Mouse (Mus musculus) frontal cortex, postnatal 10 days (tissue): ENCODE results near the gene Rec8.

Experiments used
- DNase-seq, 2 experiments: peaks; one replicate each; pipeline ENCODE4 v3.0.0; 2022; ENCODE audit warnings: low spot score in 2 of 2, mixed read lengths in 1 of 2

Gene Rec8

DNA sequence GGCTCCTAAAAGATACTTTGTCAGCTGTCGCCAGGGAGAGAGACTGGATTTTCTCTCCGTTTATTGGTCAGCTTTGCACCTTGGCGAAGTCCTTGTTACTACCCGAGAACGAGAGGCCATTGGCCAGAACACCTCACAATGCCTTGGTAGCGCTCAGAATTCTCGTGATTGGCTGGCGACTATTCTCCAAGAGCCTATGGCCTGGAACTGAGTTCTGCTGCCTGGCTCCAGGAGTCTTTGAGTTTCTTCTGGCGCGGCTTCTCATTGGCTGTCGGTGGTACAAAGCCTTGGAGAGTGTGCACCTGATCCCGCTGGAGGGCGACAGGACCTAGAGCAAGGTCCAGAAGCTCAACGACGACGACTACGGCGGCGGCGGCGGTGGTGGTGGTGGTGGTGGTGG is at the start of gene Rec8:
TSS of gene Rec8 (plus strand) at position 216 of the 400 bp plus-strand sequence.
- no peak for DNase-seq

DNA sequence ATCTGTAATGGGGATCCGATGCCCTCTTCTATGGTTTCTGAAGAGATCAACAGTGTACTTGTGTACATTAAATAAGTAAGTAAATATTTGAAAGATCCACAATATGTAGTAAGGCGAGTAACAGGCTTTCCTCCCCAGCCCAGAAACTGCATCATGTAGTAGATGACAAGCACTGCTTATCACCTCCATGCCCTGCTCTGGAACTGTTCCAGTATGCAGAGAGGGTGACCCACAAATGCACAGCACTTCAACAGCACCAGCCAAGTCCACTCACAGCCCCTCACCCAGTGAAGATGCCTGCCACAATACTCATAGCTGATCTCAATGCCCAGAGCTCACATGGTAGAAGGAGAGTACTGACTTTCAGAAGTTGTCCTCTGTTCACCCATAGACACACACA is 47.2 kb upstream of the Rec8 start:
- DNase-seq, result no peak

DNA sequence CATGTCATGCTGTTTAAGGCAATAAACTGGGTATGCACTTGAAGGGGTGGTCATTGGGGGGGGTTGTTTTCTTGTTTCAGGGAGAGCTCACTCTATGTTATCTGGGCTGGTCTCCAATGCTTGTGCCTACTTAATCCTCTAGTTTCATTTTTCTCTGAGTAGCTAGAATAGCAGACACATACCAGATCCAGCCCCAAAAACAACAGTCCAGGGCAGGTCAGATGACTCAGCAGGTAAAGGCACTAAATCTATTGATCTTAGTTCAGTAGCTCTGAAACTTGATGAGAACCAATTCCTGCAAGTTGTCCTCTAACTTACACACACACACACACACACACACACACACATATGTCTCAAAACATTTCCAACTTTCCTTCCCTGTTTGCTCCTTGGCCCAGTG is 46.1 kb upstream of the Rec8 start:
- no peak for DNase-seq

DNA sequence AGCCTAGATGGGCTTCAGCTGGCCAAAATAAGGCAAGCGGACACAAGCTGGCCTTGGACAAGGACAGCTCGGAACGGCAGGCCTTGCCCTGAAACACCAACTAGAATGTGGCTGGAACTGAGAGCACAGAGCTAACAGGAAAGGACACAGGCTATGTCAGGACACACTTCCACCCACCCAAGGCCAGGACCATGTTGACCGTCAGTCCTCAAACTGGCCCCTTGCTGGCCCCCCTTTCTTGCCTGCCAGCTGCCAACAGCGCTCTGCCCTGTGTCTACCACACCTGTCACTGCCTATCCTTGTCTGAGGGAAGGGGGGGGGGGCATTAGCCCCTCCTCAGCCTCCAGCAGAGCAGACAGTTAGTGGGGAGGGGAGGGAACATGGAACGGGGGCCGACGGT is 42.5 kb upstream of the Rec8 start, which contains the start of gene Fitm1:
TSS of gene Fitm1 (plus strand) at position 316 of the 400 bp plus-strand sequence.
- DNase-seq, result no peak

DNA sequence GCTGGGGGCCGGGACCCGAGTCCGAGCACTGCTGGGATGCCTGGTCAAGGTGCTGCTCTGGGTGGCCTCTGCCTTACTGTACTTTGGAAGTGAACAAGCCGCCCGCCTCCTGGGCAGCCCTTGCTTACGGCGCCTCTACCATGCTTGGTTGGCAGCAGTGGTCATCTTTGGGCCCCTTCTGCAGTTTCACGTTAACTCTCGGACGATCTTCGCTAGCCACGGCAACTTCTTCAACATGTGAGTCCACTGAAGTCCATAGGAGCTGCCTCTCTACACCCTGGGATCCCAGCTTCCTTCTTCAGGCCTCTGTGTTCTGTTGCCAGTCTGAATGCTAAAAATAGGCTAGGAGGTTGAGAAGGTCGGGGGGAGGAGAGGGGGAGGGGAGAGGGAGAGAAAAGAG is 42.1 kb upstream of the Rec8 start:
- DNase-seq, result no peak

DNA sequence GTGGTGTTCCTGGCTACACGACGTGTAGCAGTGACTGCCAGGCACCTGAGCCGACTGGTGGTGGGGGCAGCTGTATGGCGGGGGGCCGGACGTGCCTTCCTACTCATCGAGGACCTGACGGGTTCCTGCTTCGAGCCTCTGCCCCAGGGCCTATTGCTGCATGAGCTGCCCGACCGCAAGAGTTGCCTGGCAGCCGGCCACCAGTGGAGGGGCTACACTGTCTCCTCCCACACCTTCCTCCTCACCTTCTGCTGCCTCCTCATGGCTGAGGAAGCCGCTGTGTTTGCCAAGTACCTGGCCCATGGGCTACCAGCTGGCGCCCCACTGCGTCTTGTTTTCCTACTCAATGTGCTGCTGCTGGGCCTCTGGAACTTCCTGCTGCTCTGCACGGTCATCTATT is 41.5 kb upstream of the Rec8 start:
- no peak for DNase-seq

DNA sequence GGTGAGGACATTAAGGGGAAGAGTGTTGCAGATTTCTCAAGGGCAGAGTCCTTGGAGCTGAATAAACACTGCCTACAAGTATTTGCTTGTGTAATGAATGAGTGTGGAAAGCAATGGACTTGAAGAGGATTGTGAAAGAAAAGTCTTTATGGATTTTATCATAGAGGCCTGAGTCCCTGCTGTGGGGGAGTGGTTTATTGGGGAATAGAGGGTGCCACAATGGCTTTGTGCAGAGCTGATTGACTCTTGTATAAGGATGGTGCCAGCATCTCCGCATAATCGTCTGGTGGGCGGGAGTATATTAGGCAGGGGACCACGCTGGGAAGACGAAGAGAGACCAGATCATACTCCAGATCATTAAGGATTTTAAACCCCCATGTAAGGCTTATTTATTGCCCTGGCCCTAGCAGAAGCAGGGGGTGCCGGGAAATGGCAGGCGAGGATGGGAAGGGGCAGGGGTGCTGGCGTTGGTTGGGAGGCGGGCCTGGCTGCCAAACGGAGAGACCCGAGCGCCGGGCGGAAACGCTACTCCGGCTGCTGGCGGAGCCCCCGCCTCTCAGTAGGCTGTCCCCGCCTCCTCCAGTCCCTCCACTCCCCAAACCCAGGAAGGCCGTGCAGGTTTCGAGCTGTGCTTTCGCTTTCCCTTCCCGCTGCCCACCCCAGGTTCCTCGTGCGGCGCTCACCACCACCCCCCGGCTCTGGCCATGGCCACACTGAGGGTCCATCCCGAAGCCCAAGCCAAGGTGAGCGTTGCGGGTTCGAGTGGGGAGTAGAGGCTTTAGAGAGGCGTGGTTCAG is 39.8 kb upstream of the Rec8 start, which contains the start of gene Psme1:
TSS of gene Psme1 (plus strand) at position 253 of the 797 bp plus-strand sequence.
- peak; percentile 75 to 76 for DNase-seq

DNA sequence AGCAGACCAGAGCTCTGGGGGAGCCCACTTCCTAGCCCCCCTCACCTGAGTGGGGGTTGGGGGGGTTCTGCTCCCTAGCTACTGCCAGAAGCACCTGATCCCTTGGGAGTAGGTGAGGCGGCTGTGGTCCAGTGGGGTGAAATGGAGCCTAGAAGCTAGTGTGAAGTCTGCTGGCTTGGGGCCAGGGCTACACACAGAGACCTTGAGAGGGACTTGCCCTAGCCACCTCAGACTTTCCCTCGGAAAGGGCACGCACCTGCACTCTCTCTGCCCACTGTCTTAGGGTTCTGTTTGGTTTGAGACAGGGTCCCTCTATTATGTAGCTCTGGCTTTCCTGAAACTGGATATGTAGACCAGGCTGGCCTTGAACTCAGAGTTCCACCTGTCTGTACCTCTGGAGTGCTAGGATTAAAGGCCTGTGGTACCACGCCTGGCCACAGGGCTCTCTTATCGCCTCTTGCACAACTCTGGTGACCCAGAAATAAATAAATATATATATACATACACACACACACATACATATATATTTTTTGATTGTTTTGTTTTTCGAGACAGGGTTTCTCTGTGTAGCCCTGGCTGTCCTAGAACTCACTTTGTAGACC is 39.1 kb upstream of the Rec8 start:
- peak; percentile 38 to 52 for DNase-seq

DNA sequence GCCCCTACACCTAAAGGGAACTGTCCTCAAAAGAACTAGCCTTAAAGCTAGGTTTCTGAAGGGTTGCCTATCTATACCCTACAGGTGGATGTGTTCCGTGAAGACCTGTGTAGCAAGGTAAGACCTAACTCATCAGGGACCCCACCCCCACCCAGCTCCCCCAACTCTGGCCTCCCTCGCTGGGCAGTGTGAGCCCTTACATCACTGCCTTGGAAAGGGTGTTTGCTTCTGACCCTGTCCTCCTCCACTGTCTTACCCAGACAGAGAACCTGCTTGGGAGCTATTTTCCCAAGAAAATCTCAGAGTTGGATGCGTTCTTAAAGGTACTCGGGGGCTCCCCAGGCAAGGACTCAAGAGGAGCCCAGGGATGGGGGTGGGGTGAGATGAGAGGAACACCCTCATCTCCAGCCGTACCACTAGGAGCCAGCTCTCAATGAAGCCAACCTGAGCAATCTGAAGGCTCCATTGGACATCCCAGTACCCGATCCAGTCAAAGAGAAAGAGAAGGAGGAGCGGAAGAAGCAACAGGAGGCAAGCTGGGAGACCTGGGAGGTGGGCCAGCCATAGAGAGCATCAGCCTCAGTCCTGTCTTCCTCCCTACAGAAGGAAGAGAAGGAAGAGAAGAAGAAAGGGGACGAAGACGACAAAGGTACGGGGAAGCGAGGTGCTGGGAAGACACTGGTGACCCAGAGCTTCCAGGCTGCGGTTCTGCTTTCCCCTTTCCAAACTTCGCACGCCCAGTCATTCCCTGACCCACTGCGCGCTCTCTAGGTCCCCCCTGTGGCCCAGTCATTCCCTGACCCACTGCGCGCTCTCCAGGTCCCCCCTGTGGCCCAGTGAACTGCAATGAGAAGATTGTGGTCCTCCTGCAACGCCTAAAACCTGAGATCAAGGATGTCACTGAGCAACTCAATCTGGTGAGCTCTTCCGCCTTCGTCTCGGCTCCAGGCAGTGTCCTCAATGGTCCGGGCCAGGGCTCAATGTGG is 38.0 kb upstream of the Rec8 start:
- no peak for DNase-seq

DNA sequence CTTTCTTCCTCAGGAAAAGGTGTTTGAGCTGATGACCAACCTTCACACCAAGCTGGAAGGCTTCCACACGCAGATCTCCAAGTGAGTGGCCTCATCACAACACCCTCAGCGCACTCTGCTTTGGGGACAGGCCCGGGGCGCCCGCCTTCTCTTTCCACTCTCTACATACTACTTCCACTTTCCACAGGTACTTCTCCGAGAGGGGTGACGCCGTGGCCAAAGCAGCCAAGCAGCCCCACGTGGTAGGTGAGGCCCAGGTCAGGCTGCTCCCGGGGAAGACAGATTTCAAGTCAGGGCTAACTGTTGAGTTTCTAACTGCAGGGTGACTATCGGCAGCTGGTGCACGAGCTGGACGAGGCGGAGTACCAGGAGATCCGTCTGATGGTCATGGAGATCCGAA is 37.1 kb upstream of the Rec8 start:
- no peak for DNase-seq

DNA sequence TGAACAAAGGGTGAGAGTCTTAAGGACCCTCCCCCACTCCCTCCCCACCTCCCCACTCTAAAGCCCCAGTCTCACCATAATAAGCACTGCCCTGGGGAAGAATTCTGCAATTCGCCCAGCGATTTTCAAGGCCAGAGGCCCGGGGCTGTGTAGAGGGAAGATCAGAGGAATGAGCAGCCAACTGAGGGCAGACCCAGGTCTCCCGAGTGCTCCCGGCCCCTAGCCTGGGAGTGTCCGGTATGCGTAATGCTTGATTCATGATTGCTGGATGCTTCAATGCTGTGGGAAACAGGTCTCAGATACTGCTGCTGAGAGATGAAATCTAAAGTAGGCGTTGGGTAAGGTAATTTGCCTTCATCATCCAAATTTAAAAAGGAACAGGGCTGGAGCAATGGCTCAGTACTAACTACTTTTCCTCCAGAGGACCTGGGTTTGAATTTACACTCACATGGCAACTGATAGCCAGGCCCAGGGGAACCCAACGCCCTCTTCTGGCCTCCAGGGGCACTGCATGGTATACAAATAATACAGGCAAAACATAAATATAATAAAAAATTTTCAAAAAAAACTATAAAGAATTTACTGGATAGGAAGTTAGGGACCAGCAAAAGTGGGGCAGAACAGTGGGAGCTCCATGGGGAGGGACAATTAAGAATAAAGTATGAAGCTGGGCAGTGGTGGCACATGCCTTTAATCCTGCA is 35.7 kb upstream of the Rec8 start:
- no peak for DNase-seq

DNA sequence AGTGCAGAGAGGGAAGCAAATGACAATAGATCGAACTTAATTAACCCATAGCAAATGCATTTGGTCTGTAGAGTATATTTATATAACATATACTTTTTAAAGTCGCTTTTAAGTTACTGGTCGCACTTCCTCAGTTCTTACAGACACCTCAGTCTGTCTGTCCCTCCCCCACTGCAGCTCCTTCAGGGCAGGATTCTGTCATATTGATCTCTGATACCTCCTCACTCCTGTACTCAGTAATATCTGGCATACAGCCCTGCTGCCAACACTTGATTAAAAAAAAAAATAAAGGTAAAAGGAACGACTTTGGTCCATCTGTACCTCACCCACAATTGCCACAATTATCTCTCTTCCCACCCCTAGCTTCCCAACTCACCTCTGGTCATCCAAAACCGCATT is 33.5 kb upstream of the Rec8 start:
- DNase-seq, result no peak

DNA sequence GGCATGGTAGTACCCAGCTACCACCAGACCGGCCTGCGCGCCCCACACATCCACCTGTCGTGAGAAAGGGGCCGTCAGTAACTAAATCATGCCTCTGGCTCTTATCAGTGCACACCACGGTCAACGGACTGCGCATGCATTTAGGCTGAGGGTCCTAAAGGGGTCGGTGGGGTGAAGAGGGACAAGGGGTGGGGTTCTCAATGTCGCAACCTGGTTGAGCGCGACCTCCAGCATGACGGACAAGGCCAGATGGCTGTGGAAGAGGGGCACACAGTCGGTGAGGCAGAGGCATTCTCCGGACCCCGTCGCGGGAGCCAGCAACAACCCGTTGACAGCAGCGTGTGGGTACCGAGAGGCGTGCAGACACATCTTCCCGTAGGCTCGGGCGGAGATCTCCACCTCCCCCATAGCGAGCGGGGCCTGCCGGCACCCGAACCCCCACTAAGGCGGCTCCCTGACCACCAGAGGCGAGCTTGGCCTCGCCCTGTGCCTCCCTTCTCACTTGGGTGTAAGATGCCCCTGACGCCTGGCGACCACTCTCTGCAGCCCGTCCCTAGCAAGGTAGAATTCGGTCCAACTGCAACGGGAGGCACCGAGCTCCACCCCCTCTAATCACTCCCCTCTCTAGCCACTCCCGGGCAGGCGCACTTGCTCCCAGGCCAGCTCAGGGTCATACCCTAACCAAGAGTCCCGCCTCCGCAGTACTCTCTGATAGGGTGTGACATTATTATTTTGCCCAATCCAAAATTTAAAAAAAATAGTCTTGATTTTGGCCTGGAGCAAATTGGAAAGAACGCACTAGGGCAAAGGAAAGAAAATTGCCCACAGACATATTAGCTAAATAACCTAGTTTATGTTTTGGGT is 32.9 kb upstream of the Rec8 start, which contains the start of gene Emc9:
TSS of gene Emc9 (minus strand) at position 601 of the 864 bp plus-strand sequence.
- peak in 1 of 2 experiments; percentile 51 for DNase-seq

DNA sequence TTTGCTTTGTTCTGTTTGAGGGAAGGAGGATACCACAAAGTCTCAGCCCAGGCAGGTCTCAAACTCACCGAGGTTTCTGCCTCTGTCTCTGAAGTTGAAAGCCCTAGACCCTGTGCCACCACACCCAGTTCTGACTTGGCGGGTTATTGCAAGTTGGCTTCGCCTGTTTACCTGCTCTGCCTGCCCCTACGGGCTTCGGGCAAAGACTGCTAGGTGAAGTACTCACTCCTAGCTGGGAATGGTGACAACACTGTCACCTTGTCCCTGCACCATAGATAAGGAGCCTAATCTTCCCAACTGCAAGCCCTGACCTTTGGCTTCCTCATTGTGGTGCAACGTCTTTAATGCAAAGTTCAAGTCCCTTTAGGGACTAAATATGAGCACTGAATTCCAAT is 32.3 kb upstream of the Rec8 start:
- DNase-seq, result no peak

DNA sequence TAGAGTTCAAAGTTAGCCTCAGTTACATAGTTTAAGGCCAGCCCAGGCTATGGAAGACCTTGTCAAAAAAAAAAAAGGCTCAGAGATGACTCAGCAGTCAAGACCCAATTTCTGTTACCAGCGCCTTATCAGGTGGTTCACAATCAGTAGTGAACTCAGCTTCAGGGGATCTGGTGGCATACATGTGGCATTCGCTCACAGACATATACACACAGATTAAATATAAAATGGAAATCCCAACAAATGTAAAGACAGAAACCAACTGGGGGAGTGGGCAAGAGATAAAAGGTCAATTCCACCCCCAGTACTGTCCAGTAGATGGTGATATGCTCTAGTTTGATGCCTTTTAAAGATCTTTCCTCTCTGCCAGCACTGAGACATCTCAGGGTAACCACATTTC is 31.7 kb upstream of the Rec8 start:
- no peak for DNase-seq

DNA sequence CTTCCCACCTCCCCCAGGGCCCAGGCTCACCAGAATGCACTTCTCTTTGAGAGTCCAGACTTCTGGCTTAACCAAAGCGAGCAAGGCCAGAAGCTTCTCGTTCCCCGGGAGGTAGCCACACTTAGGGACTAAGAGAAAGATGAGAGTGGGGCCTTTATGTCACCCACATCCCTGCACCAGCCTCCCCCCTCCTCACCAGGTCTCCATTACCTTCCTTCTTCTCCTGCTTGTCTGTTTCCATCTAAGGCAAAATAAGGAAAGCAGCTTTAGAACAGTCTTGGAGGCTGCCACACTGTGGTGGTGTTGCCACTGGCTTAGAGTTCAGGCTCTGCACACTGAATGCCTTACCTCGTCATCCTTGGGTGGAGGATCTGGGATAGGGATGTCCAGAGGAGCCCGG is 28.6 kb upstream of the Rec8 start:
- no peak for DNase-seq

DNA sequence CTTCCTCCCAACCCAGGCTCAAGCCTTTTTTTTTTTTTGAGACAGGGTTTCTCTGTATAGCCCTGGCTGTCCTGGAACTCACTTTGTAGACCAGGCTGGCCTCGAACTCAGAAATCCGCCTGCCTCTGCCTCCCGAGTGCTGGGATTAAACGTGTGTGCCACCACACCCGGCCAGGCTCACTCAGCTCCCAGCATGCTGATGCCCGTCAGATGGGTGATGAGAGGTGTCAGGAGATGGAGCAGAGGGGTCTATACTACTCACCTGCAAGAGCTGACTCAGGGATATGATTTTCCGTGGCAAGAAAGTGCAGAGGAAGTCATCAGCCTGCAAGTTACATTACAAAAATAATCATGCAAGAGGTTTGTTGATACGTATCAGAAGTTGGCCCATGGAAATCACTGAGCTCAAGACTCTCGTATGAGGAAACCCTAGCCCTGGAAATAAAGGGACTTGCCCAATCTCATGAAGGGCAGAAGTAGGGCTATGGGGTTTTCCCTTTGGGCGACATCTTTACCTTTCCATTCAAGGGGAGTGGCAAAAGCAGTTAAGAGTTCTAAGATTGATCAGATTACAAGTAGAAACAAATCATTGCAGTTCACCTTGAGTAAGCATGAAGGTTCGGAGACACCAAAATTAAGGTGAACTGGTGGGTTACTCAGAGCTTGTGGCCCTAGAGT is 27.9 kb upstream of the Rec8 start:
- no peak for DNase-seq

DNA sequence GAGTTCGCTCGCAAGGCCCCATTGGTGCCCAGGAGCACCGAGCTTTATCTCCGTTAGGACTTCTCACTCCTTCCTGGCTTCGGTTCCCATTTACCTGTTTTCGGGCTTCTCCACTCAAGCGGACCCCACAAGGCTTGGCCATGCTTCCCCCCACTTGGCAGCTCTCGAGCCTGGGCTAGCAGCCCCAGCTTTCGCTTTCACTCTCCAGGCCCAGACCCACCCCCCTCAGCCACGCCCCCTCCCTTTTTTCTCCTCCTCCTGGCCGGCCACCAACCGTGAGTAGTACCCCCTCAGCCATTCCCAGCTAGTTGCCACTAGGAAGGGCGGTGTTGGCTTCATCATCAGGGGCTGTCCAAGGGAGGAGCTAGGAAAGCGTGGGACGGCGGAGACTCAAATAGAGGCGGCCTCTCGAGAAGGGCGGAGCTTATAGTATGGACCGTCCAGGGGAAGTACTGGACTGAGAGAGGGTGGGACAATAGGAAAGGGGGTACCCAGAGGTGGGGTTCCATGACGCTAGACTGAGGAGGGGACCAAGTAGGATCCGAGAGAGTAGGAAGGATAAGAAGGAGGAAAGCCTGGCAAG is 27.0 kb upstream of the Rec8 start, which contains the start of gene Psme2:
TSS of gene Psme2 (minus strand) at position 366 of the 583 bp plus-strand sequence.
- DNase-seq, result peak; percentile 88 to 92

DNA sequence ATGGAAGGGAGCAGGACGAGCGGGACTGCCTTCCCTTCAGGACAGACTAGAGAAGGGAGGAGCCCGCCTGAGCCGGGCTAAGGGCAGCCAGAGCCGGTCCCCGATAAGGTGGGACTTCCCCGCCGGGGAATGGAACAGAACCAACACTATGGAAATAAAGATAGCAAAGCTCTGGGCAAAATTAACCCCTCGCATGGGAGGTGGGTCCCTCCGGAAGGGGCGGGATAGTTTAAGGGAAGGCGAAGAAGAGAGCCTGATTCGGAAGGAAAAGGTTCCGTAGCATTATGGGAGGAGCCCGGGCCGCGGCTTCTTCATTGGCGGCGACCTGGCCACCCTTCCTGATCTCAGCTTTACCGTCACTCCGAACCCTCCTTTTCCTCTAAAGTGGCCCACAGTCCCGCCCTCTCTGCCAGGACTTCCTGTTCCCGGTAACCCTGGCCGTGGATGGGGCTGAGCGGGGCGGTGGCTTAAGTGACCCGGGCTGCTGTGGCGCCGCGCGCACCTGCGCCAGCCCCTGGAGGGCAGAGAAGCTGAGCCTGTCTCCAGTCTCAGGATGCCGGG is 26.4 kb upstream of the Rec8 start, which contains the start of gene Rnf31:
TSS of gene Rnf31 (plus strand) at position 378 of the 561 bp plus-strand sequence.
- DNase-seq, result peak; percentile 90 to 91
